Mouse (Mus musculus): ENCODE data around the gene Rmi1.

DNA sequence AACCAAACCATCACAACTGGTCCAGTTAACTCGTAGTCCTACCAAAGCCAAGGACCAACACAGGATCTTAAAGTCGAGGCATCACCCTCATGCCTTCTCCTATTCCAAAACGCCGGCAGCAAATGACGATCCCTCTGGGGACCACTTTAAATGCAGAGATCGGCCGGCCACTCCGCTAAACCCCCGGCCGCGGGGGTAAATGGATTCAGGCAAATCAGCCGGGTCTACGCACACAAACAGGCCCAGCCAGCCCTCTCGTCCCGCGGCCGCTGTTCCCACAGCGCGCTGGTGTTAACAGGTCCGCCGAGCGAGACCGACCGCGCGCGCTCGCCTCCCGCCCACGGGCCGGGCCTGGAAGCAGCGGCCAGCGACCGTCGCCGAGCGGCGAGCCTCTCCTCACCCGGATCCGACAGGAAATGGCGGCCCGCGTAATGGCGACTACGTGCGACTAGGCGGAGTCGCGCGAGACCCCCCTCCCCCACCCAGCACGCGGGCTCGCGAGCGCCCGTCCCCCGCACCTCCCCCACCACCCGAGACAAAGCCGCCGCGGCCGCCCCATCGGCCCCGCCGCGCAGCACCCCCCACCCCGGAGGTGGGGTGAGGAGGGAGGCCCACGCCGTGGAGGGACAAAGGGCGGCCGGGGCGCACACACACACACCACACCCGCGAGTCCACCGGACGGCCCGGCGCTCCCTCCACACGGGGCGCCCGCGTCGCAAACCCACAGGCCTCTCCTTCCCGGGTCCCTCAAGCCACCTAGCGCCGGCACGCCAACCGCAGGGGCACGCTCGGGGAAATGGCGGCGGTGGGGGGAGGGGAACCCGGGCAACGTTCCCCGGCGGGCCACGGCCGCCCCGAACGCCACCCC, 679 bp upstream of the Rmi1 start:
- TF ChIP-seq TAL1 (conservative IDR thresholded peaks at IDR 0.05; ENCODE audit: low read depth, low read length): no peak
- TF ChIP-seq CTCF (IDR thresholded peaks at IDR 0.05; ENCODE audit: low read depth, low read length): no peak
- TF ChIP-seq GATA1 (IDR thresholded peaks at IDR 0.05; ENCODE audit: borderline replicate concordance, low read length): no peak
- no peak for TF ChIP-seq GATA2 (IDR thresholded peaks at IDR 0.05; ENCODE audit: borderline replicate concordance, low read depth, low read length)
- no peak for TF ChIP-seq POLR2AphosphoS5 (IDR thresholded peaks at IDR 0.05; ENCODE audit: insufficient replicate concordance, low read depth, low read length)
